Mouse (Mus musculus) skeletal muscle tissue, adult 2 months (tissue): ENCODE results near the gene Rab11fip4.
"Not testable (repeated sequence)": the region's sequence is repeated elsewhere in the genome, so short reads cannot be mapped to it uniquely, and the experiment has no call there.

Experiments
- DNase-seq: peaks from one replicate; pipeline ENCODE4 v3.0.0-alpha.2; 2012; ENCODE audit warnings: low read depth, low spot score

Rab11fip4 gene

GRCm38 (mm10) chr11:79678363-79679153 lies 87.5 kb downstream of the Rab11fip4 start:
- DNase-seq, result no peak

GRCm38 (mm10) chr11:79679929-79680328 lies 88.9 kb downstream of the Rab11fip4 start:
- DNase-seq, result no peak

- no peak for DNase-seq
Measured at GRCm38 (mm10) chr11:79680559-79680958, 89.5 kb downstream of the Rab11fip4 start.

- no peak for DNase-seq
Measured at GRCm38 (mm10) chr11:79681182-79681581, 90.2 kb downstream of the Rab11fip4 start.

- no peak for DNase-seq
Measured at GRCm38 (mm10) chr11:79681798-79682197, 90.8 kb downstream of the Rab11fip4 start.

- no peak for DNase-seq
Measured at GRCm38 (mm10) chr11:79685109-79685508, 94.1 kb downstream of the Rab11fip4 start.

GRCm38 (mm10) chr11:79686501-79687121 lies 95.6 kb downstream of the Rab11fip4 start:
- DNase-seq, result peak; percentile 80

- DNase-seq, result no peak
Measured at GRCm38 (mm10) chr11:79689916-79690315, 98.9 kb downstream of the Rab11fip4 start.

- DNase-seq, result no peak
Measured at GRCm38 (mm10) chr11:79691513-79691912, 100.5 kb downstream of the Rab11fip4 start.

GRCm38 (mm10) chr11:79696390-79697307 lies 105.6 kb downstream of the Rab11fip4 start:
- DNase-seq, result no peak

- DNase-seq, result no peak
Measured at GRCm38 (mm10) chr11:79698071-79698470, 107.1 kb downstream of the Rab11fip4 start.

GRCm38 (mm10) chr11:79698542-79698941 lies 107.5 kb downstream of the Rab11fip4 start:
- DNase-seq, result not testable (repeated sequence)

GRCm38 (mm10) chr11:79701466-79701865 lies 110.5 kb downstream of the Rab11fip4 start:
- DNase-seq, result no peak

- no peak for DNase-seq
Measured at GRCm38 (mm10) chr11:79702092-79702491, 111.1 kb downstream of the Rab11fip4 start.

- peak; percentile 80 for DNase-seq
Measured at GRCm38 (mm10) chr11:79703452-79703851, 112.4 kb downstream of the Rab11fip4 start.

- DNase-seq, result peak; percentile 72
Measured at GRCm38 (mm10) chr11:79703885-79704291, 112.9 kb downstream of the Rab11fip4 start.

GRCm38 (mm10) chr11:79704318-79705150 lies 113.5 kb downstream of the Rab11fip4 start:
- peak; percentile 95 for DNase-seq

GRCm38 (mm10) chr11:79707084-79707483 lies 116.1 kb downstream of the Rab11fip4 start:
- DNase-seq, result no peak

GRCm38 (mm10) chr11:79710868-79711765 lies 120.1 kb downstream of the Rab11fip4 start:
- peak; percentile 76 for DNase-seq
